Mouse (Mus musculus) hindlimb bud, embryonic 11.5 days (tissue): ENCODE results near the gene Psmd12.

Experiments
- DNase-seq: peaks from one replicate; pipeline ENCODE4 v3.0.0-alpha.2; 2012; ENCODE audit warnings: low read depth, low spot score; ENCODE audit errors: extremely low spot score

Gene Psmd12

GRCm38 (mm10) chr11:107509631-107510338, 30.5 kb downstream of the Psmd12 start:
- DNase-seq = no peak

- no peak for DNase-seq
These were observed 31.3 kb downstream of the Psmd12 start for GRCm38 (mm10) chr11:107510362-107511269.

- DNase-seq = peak; percentile 39
These were observed 32.7 kb downstream of the Psmd12 start for GRCm38 (mm10) chr11:107511954-107512353.

- no peak for DNase-seq
These were observed 33.8 kb downstream of the Psmd12 start for GRCm38 (mm10) chr11:107513047-107513446.

- no peak for DNase-seq
These were observed 37.1 kb downstream of the Psmd12 start for GRCm38 (mm10) chr11:107516387-107516786.

- no peak for DNase-seq
These were observed 39.6 kb downstream of the Psmd12 start for GRCm38 (mm10) chr11:107518645-107519429.

- no peak for DNase-seq
These were observed 41.9 kb downstream of the Psmd12 start for GRCm38 (mm10) chr11:107521153-107521552.

- no peak for DNase-seq
These were observed 45.7 kb downstream of the Psmd12 start for GRCm38 (mm10) chr11:107524966-107525365.

GRCm38 (mm10) chr11:107527632-107528031, 48.3 kb downstream of the Psmd12 start:
- DNase-seq = no peak

GRCm38 (mm10) chr11:107529320-107529719, 50.0 kb downstream of the Psmd12 start:
- DNase-seq = no peak

- no peak for DNase-seq
These were observed 52.2 kb downstream of the Psmd12 start for GRCm38 (mm10) chr11:107531445-107531844.

GRCm38 (mm10) chr11:107532271-107532670, 53.0 kb downstream of the Psmd12 start:
- DNase-seq = no peak

- DNase-seq = no peak
These were observed 59.7 kb downstream of the Psmd12 start for GRCm38 (mm10) chr11:107538994-107539393.

GRCm38 (mm10) chr11:107540339-107540738, 61.1 kb downstream of the Psmd12 start:
- DNase-seq = no peak

- no peak for DNase-seq
These were observed 66.6 kb downstream of the Psmd12 start for GRCm38 (mm10) chr11:107545747-107546476.

GRCm38 (mm10) chr11:107546667-107547301, 67.5 kb downstream of the Psmd12 start:
- peak; percentile 30 for DNase-seq

- DNase-seq = no peak
These were observed 68.3 kb downstream of the Psmd12 start, which contains the start of gene Helz for GRCm38 (mm10) chr11:107547351-107548203. Helz (plus strand) TSS chr11:107547930.

- no peak for DNase-seq
These were observed 69.1 kb downstream of the Psmd12 start for GRCm38 (mm10) chr11:107548204-107548975.
